Mouse (Mus musculus): ENCODE measurements around the gene Fmnl2.

The Fmnl2 gene

GRCm38 (mm10) chr2:52915536-52915935 is 57.9 kb downstream of the Fmnl2 start:
- DNase-seq (ENCODE audit: low read depth): no peak

- peak; percentile 12 for DNase-seq (ENCODE audit: low read depth)
These were observed 60.4 kb downstream of the Fmnl2 start for GRCm38 (mm10) chr2:52918094-52918493.

GRCm38 (mm10) chr2:52920701-52921435 is 63.2 kb downstream of the Fmnl2 start:
- no peak for DNase-seq (ENCODE audit: low read depth)

- DNase-seq (ENCODE audit: low read depth): no peak
These were observed 67.4 kb downstream of the Fmnl2 start for GRCm38 (mm10) chr2:52925062-52925461.

GRCm38 (mm10) chr2:52927381-52927780 is 69.7 kb downstream of the Fmnl2 start:
- no peak for DNase-seq (ENCODE audit: low read depth)

GRCm38 (mm10) chr2:52927858-52928301 is 70.2 kb downstream of the Fmnl2 start:
- no peak for DNase-seq (ENCODE audit: low read depth)

- no peak for DNase-seq (ENCODE audit: low read depth)
These were observed 70.7 kb downstream of the Fmnl2 start for GRCm38 (mm10) chr2:52928401-52928800.

- DNase-seq (ENCODE audit: low read depth): peak; percentile 83
These were observed 72.6 kb downstream of the Fmnl2 start for GRCm38 (mm10) chr2:52930106-52930868.

- no peak for DNase-seq (ENCODE audit: low read depth)
These were observed 73.7 kb downstream of the Fmnl2 start for GRCm38 (mm10) chr2:52931315-52931714.

- DNase-seq (ENCODE audit: low read depth): no peak
These were observed 78.2 kb downstream of the Fmnl2 start for GRCm38 (mm10) chr2:52935906-52936305.

- DNase-seq (ENCODE audit: low read depth): peak; percentile 41
These were observed 80.9 kb downstream of the Fmnl2 start for GRCm38 (mm10) chr2:52938351-52939074.

- peak; percentile 83 for DNase-seq (ENCODE audit: low read depth)
These were observed 86.2 kb downstream of the Fmnl2 start for GRCm38 (mm10) chr2:52943644-52944423.

GRCm38 (mm10) chr2:52944594-52944993 is 86.9 kb downstream of the Fmnl2 start:
- DNase-seq (ENCODE audit: low read depth): no peak

GRCm38 (mm10) chr2:52946074-52946473 is 88.4 kb downstream of the Fmnl2 start:
- DNase-seq (ENCODE audit: low read depth): no peak

- DNase-seq (ENCODE audit: low read depth): no peak
These were observed 89.0 kb downstream of the Fmnl2 start for GRCm38 (mm10) chr2:52946524-52947186.

GRCm38 (mm10) chr2:52948406-52948805 is 90.7 kb downstream of the Fmnl2 start:
- no peak for DNase-seq (ENCODE audit: low read depth)

- no peak for DNase-seq (ENCODE audit: low read depth)
These were observed 91.9 kb downstream of the Fmnl2 start for GRCm38 (mm10) chr2:52949556-52949955.

GRCm38 (mm10) chr2:52950226-52950625 is 92.6 kb downstream of the Fmnl2 start:
- no peak for DNase-seq (ENCODE audit: low read depth)

GRCm38 (mm10) chr2:52952202-52952730 is 94.6 kb downstream of the Fmnl2 start:
- DNase-seq (ENCODE audit: low read depth): peak; percentile 39

GRCm38 (mm10) chr2:52955090-52955489 is 97.4 kb downstream of the Fmnl2 start:
- DNase-seq (ENCODE audit: low read depth): peak; percentile 98

GRCm38 (mm10) chr2:52955831-52956230 is 98.2 kb downstream of the Fmnl2 start:
- peak; percentile 67 for DNase-seq (ENCODE audit: low read depth)
